Comparison of ENCODE assay signal across 11 mouse cellular contexts in the genomic region with DNA sequence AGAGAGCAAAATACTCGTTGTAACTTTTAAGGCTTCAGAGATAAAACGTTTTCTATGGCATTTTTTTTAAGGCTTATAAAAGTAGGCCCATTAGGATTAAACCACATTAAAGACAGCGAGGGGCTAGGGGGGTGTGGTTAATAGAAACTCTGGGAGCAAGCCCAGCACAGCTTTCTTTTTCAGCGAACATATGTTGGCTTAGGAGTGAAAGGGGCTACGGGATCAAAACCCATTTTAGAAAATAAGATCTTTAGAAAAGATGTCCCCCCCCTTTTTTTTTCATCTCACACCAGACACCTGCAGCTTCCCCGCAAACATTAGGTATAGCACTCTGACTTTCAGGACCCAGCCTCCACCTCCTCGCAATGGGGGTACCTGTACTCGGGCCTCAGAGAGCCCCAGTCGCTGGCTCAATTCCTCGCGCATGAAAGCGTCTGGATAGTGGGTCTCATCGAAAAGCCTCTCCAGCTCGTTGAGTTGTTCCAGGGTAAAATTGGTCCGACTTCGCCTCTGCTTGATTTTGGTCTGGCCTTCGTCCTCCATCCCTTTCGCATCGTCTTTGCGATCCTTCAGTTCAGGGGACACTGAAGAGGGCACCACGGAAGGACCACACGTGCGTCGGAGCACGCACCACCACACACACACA. TPM values are rescaled to one million over a fixed set of nuclear protein-coding genes. Genes with fewer than 3 reads are reported as not detected.
A peak's percentile ranks its signal among the peaks of the same experiment; 100 is the strongest.
DNase-seq lines count a peak whose midpoint lies in the region; ATAC-seq and TF ChIP-seq lines count a peak whose summit lies in the region.
"Had no signal": no experiment of that assay in that cellular context is flagged by ENCODE, and none has a peak within 500 bp of the region (broad histone marks: within the 10 kb centered on the region; RNA-seq: fewer than 3 reads in every experiment).

No protein-coding gene starts in this region.

- no peak overlapping the region for H3K9ac ChIP-seq in forebrain, embryonic 12.5 days
- H3K9ac ChIP-seq in forebrain, embryonic 15.5 days (replicated peaks), result no peak overlapping the region
- no peak overlapping the region for H3K9ac ChIP-seq in forebrain, postnatal 0 days
- peak overlapping the region; percentile 84 for H3K9ac ChIP-seq in midbrain, embryonic 13.5 days (replicated peaks)
- H3K9ac ChIP-seq in liver, postnatal 0 days (replicated peaks), result no peak overlapping the region

- peak overlapping the region; percentile 19; the same call in 1 of the 2 replicates for H3K4me2 ChIP-seq in forebrain, embryonic 12.5 days
- H3K4me2 ChIP-seq in forebrain, embryonic 15.5 days (replicated peaks), result no peak overlapping the region
- no peak overlapping the region for H3K4me2 ChIP-seq in forebrain, postnatal 0 days (ENCODE audit: low read depth)
- peak overlapping the region; percentile 63 for H3K4me2 ChIP-seq in midbrain, embryonic 13.5 days (replicated peaks)
- H3K4me2 ChIP-seq in liver, postnatal 0 days (ENCODE audit: low read depth, low read length), result no peak overlapping the region

- WGBS in forebrain, embryonic 12.5 days, result under 1% methylated on average over 25 of the region's 25 CpGs
- 2% methylated on average over 25 of the region's 25 CpGs for WGBS in forebrain, embryonic 15.5 days
- 3% methylated on average over 25 of the region's 25 CpGs for WGBS in forebrain, postnatal 0 days
- WGBS in midbrain, embryonic 13.5 days, result under 1% methylated on average over 25 of the region's 25 CpGs
- 2% methylated on average over 25 of the region's 25 CpGs for WGBS in liver, postnatal 0 days (ENCODE audit: insufficient replicate concordance)

- peaks cover 37% of the 10 kb centered on the region for H3K4me1 ChIP-seq in forebrain, embryonic 12.5 days
- peaks cover 32% of the 10 kb centered on the region for H3K4me1 ChIP-seq in forebrain, embryonic 15.5 days
- H3K4me1 ChIP-seq in forebrain, postnatal 0 days (ENCODE audit: insufficient read depth), result no peaks in the 10 kb centered on the region
- peaks cover 36% of the 10 kb centered on the region for H3K4me1 ChIP-seq in midbrain, embryonic 13.5 days (replicated peaks)
- H3K4me1 ChIP-seq in liver, postnatal 0 days (ENCODE audit: insufficient read depth), result peaks cover 20% of the 10 kb centered on the region

- TF ChIP-seq EP300 in liver, postnatal 0 days (IDR thresholded peaks at IDR 0.05; ENCODE audit: low read depth), result no peak

- peaks cover 81% of the 10 kb centered on the region for H3K27me3 ChIP-seq in forebrain, embryonic 12.5 days
- H3K27me3 ChIP-seq in forebrain, embryonic 15.5 days, result peaks cover 80% of the 10 kb centered on the region
- H3K27me3 ChIP-seq in forebrain, postnatal 0 days (ENCODE audit: insufficient read depth, low read length), result peaks cover 84% of the 10 kb centered on the region
- H3K27me3 ChIP-seq in midbrain, embryonic 13.5 days, result peaks cover 70% of the 10 kb centered on the region
- peaks cover 94% of the 10 kb centered on the region for H3K27me3 ChIP-seq in liver, postnatal 0 days (ENCODE audit: insufficient read depth, low read length)

- ATAC-seq in forebrain, embryonic 12.5 days (ENCODE audit: low FRiP score), result no peak
- ATAC-seq in forebrain, embryonic 15.5 days (replicated peaks), result no peak
- no peak for ATAC-seq in forebrain, postnatal 0 days
- ATAC-seq in midbrain, embryonic 13.5 days, result no peak
- no peak for ATAC-seq in liver, postnatal 0 days
- ATAC-seq: CD4-positive, CD25-positive, alpha-beta regulatory T cell, adult 4 months; lung, postnatal 0 days had no signal

- peak; percentile 10 for DNase-seq in CD4-positive helper T cell, adult 2 months (ENCODE audit: low read depth, low spot score)
- peak; percentile 63 for DNase-seq in forebrain, postnatal 0 days
- DNase-seq in layer of hippocampus, adult 8-10 months (ENCODE audit: low spot score in 2 of 2), result no peak
- DNase-seq in liver, postnatal 0 days, result no peak
- no peak for DNase-seq in yolk sac, embryonic 10.5 days (ENCODE audit: low spot score)
- DNase-seq: right cerebral cortex, postnatal 14 days had no signal

- H3K36me3 ChIP-seq in forebrain, embryonic 12.5 days (replicated peaks), result no peaks in the 10 kb centered on the region
- H3K36me3 ChIP-seq in forebrain, embryonic 15.5 days, result no peaks in the 10 kb centered on the region
- H3K36me3 ChIP-seq in forebrain, postnatal 0 days (ENCODE audit: insufficient read depth), result no peaks in the 10 kb centered on the region
- H3K36me3 ChIP-seq in midbrain, embryonic 13.5 days, result no peaks in the 10 kb centered on the region
- H3K36me3 ChIP-seq in liver, postnatal 0 days (replicated peaks; ENCODE audit: insufficient read depth, low read length), result no peaks in the 10 kb centered on the region

- peak overlapping the region; percentile 48; the same call in 1 of the 2 replicates for H3K4me3 ChIP-seq in forebrain, embryonic 12.5 days (replicated peaks)
- H3K4me3 ChIP-seq in forebrain, embryonic 15.5 days, result no peak overlapping the region
- no peak overlapping the region for H3K4me3 ChIP-seq in forebrain, postnatal 0 days (ENCODE audit: low read depth, low read length)
- H3K4me3 ChIP-seq in midbrain, embryonic 13.5 days (replicated peaks), result peak overlapping the region; percentile 61
- H3K4me3 ChIP-seq in liver, postnatal 0 days (ENCODE audit: low read depth, low read length), result no peak overlapping the region

- no peak overlapping the region for H3K27ac ChIP-seq in forebrain, embryonic 12.5 days
- H3K27ac ChIP-seq in forebrain, embryonic 15.5 days (replicated peaks), result no peak overlapping the region
- H3K27ac ChIP-seq in forebrain, postnatal 0 days (ENCODE audit: low read depth, low read length), result no peak overlapping the region
- peak overlapping the region; percentile 85 for H3K27ac ChIP-seq in midbrain, embryonic 13.5 days
- H3K27ac ChIP-seq in liver, postnatal 0 days (ENCODE audit: low read depth), result no peak overlapping the region

- no peak for TF ChIP-seq CTCF in forebrain, postnatal 0 days (IDR thresholded peaks at IDR 0.05; ENCODE audit: low read depth)
- TF ChIP-seq CTCF in liver, postnatal 0 days (IDR thresholded peaks at IDR 0.05; ENCODE audit: low read depth), result no peak

- no peaks in the 10 kb centered on the region for H3K9me3 ChIP-seq in forebrain, embryonic 12.5 days
- H3K9me3 ChIP-seq in forebrain, embryonic 15.5 days, result no peaks in the 10 kb centered on the region
- H3K9me3 ChIP-seq in forebrain, postnatal 0 days (ENCODE audit: low read length), result no peaks in the 10 kb centered on the region
- no peaks in the 10 kb centered on the region for H3K9me3 ChIP-seq in midbrain, embryonic 13.5 days
- H3K9me3 ChIP-seq in liver, postnatal 0 days (ENCODE audit: low read length), result no peaks in the 10 kb centered on the region

RNA-seq across cellular contexts. Expression of gene Rsrc1, which starts 3.3 kb away (rescaled TPM):
- polyA plus RNA-seq in forebrain, embryonic 12.5 days (2016; fragmentation: Nextera tagmentation; extraction: Ambion mirVana), result 40.3 and 44.5 TPM in 2 replicates
- polyA plus RNA-seq in forebrain, embryonic 15.5 days (2015; fragmentation: Nextera tagmentation; extraction: Ambion mirVana), result 27.2 and 27.6 TPM in 2 replicates
- total RNA-seq in forebrain, postnatal 0 days (2014; rRNA removed), result 30.5 and 33.6 TPM in 2 replicates
- 25.9 and 27.6 TPM in 2 replicates for polyA plus RNA-seq in forebrain, postnatal 0 days (2015; fragmentation: Nextera tagmentation; extraction: Ambion mirVana)
- 44.6 and 49.5 TPM in 2 replicates for polyA plus RNA-seq in midbrain, embryonic 13.5 days (2015; fragmentation: Nextera tagmentation; extraction: Ambion mirVana)
- total RNA-seq in layer of hippocampus, adult 8-10 months (2022), result 10 to 100 TPM; 40.1 to 43.4 (median 41.8) TPM
- 9.9 and 10.8 TPM in 2 replicates for polyA plus RNA-seq in liver, postnatal 0 days (2015; fragmentation: Nextera tagmentation; extraction: Ambion mirVana)

RNA-seq across cellular contexts. Expression of gene Shox2, which starts 3.6 kb away (rescaled TPM):
- polyA plus RNA-seq in forebrain, embryonic 12.5 days (2016; fragmentation: Nextera tagmentation; extraction: Ambion mirVana), result 16.8 and 22.1 TPM in 2 replicates
- 2.7 and 2.8 TPM in 2 replicates for polyA plus RNA-seq in forebrain, embryonic 15.5 days (2015; fragmentation: Nextera tagmentation; extraction: Ambion mirVana)
- 2.4 and 3.9 TPM in 2 replicates for total RNA-seq in forebrain, postnatal 0 days (2014; rRNA removed)
- 2.7 and 5.4 TPM in 2 replicates for polyA plus RNA-seq in forebrain, postnatal 0 days (2015; fragmentation: Nextera tagmentation; extraction: Ambion mirVana)
- 90.2 and 104 TPM in 2 replicates for polyA plus RNA-seq in midbrain, embryonic 13.5 days (2015; fragmentation: Nextera tagmentation; extraction: Ambion mirVana)
- total RNA-seq in layer of hippocampus, adult 8-10 months (2022), result under 1 TPM in 1 of 4 experiments, not detected in 3; 0.27 TPM
- polyA plus RNA-seq in liver, postnatal 0 days (2015; fragmentation: Nextera tagmentation; extraction: Ambion mirVana), result 0.68 and 0.69 TPM in 2 replicates
- polyA plus RNA-seq: CD4-positive, CD25-positive, alpha-beta regulatory T cell, adult 4 months had no signal

Comparison
In these comparisons a context has a peak if more than half of its experiments do, and no peak if none do; other contexts are left out.
1. H3K4me2 ChIP-seq: peak in forebrain, embryonic 12.5 days (single experiment) and midbrain, embryonic 13.5 days (single experiment); none in forebrain, embryonic 15.5 days (single experiment), forebrain, postnatal 0 days (single experiment) and liver, postnatal 0 days (single experiment).
2. H3K4me3 ChIP-seq: peak in forebrain, embryonic 12.5 days (single experiment) and midbrain, embryonic 13.5 days (single experiment); none in forebrain, embryonic 15.5 days (single experiment), forebrain, postnatal 0 days (single experiment) and liver, postnatal 0 days (single experiment).
3. DNase-seq: peak in CD4-positive helper T cell, adult 2 months (single experiment) and forebrain, postnatal 0 days (single experiment); none in layer of hippocampus, adult 8-10 months (0 of 2), liver, postnatal 0 days (single experiment) and yolk sac, embryonic 10.5 days (single experiment).